Mouse (Mus musculus): ENCODE data around the gene Gm47996. TPM values are rescaled to one million over a fixed set of nuclear protein-coding genes. Genes with fewer than 3 reads are reported as not detected.

Gene Gm47996
- polyA plus RNA-seq, 2 experiments, result 0.06 TPM; not detected in 1

- no peak for ATAC-seq (ENCODE audit: low FRiP score, low read depth)
These were observed 41.5 kb downstream of the Gm47996 start for GRCm38 (mm10) chr1:151251194-151252010.

DNA sequence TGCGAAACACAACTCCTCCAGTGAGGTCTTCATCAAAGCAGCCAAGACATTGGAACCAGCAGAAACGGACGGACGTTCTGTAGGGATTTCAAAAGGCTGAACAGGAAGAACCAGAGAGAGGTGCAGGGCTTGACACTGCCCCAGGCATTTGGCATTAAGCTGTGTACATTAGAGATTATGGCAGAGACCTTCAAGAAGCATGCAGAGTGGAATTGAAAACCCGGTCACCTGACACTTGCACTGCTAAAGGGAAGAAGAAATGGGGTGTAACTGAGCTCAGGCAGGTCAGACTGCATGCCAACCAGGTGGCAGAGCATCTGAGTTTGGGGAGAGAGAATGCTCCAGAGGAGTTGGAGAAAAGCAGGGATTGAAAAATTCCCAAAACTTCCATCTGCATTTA, 45.5 kb downstream of the Gm47996 start:
- no peaks in the 10 kb centered on the region for H3K36me3 ChIP-seq (ENCODE audit: control insufficient read depth, insufficient read depth, low read length)
- H3K27me3 ChIP-seq (ENCODE audit: control insufficient read depth, insufficient read depth, low read length), result no peaks in the 10 kb centered on the region
- H3K4me3 ChIP-seq (replicated peaks; ENCODE audit: low read length), result no peak overlapping the region
- WGBS, result 76% methylated on average over 5 of the region's 5 CpGs
- TF ChIP-seq POLR2A (IDR thresholded peaks at IDR 0.05; ENCODE audit: borderline replicate concordance, extremely low read depth, insufficient read depth, insufficient read length), result no peak
- ATAC-seq (ENCODE audit: low FRiP score, low read depth), result no peak
- H3K9ac ChIP-seq (ENCODE audit: low read depth, low read length, severe bottlenecking), result no peak overlapping the region
- no peak overlapping the region for H3K27ac ChIP-seq (replicated peaks; ENCODE audit: low read depth, low read length)
- H3K4me2 ChIP-seq (replicated peaks; ENCODE audit: low read depth, low read length, severe bottlenecking), result no peak overlapping the region
- no peaks in the 10 kb centered on the region for H3K9me3 ChIP-seq (ENCODE audit: control insufficient read depth, low read length)
- DNase-seq (ENCODE audit: low spot score), result no peak
- H3K4me1 ChIP-seq (ENCODE audit: control insufficient read depth, insufficient read depth, low read length), result peaks cover 16% of the 10 kb centered on the region

More at GRCm38 (mm10) chr1:151251194-151252010, 41.5 kb downstream of the Gm47996 start:
- WGBS, result 70% methylated on average over 14 of the region's 14 CpGs
- Histone ChIP-seq H3K4me3 (replicated peaks; ENCODE audit: low read length) (no peak overlapping the region), H3K9me3 (ENCODE audit: control insufficient read depth, low read length) (no peaks in the 10 kb centered on the region), H3K4me1 (ENCODE audit: control insufficient read depth, insufficient read depth, low read length) (peaks cover 12% of the 10 kb centered on the region; the same call in 1 of the 2 replicates), H3K27ac (replicated peaks; ENCODE audit: low read depth, low read length) (no peak overlapping the region), H3K27me3 (ENCODE audit: control insufficient read depth, insufficient read depth, low read length) (no peaks in the 10 kb centered on the region), H3K4me2 (replicated peaks; ENCODE audit: low read depth, low read length, severe bottlenecking) (peak overlapping the region; percentile 25; the same call in 1 of the 2 replicates), H3K9ac (ENCODE audit: low read depth, low read length, severe bottlenecking) (no peak overlapping the region), H3K36me3 (ENCODE audit: control insufficient read depth, insufficient read depth, low read length) (no peaks in the 10 kb centered on the region)
- TF ChIP-seq POLR2A (IDR thresholded peaks at IDR 0.05; ENCODE audit: borderline replicate concordance, extremely low read depth, insufficient read depth, insufficient read length), result no peak
- no peak for DNase-seq (ENCODE audit: low spot score)

DNA sequence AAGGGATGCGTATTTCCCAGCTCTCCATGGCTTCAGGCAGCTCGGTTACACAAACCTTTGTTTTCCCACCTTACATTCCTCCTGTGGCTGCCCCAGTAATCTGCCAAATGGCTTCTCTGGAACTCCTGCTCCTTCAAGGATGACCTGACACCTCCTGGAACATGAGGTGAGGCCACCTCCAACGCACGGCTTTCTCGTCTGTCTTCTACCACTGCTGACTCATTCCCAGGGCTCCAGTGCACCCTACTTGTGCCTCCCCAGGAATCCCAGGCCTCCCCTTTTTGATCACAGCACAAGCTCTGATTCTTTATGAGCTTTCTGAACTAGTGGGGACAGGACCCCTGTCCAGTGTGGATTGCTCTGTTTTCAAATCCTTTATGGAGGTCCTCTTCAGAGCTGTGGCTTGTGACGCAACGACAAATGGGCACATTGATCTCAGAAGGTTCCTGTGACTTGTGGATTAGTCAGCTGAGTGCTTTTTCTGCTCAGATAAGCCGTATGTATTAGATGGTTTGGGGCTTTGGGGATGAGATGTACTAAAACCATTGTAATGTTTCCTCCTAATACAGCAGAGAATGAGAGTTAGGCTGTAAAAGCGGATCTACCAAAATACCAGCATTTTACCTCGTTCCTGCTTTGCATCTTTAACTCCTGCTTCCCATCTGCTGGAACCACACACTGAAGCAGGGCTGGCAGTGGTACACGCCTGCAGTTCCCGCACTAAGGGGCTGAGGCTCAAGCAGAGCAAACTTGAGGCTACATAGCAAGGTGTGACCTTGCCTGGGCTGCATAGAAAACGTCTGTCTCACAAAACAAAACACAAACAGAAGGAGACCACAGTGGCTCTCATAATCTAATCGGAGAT, 48.4 kb downstream of the Gm47996 start:
- 50% methylated on average over 14 of the region's 14 CpGs for WGBS

DNA sequence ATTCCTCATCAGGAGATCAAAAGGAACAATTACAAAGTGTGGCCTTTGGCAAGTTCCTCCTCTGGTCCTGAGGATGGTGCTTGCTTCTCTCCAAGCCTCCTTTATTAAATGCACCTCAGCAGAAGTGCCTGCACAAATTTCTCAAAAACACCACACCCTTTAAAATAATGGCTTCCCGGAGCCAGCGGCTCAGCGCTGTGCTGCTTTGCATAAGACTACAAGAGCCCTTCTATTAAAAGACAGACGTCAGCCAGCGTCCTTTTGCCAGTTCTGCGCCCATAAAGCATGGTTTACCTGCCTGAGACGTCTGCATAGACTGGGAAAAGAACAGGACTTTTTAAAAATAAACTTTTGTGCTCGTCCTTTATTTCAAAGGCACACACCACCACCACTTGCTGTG, 49.1 kb downstream of the Gm47996 start:
- no peak overlapping the region for H3K4me3 ChIP-seq (replicated peaks; ENCODE audit: low read length)
- no peak for DNase-seq (ENCODE audit: low spot score)
- H3K4me2 ChIP-seq (replicated peaks; ENCODE audit: low read depth, low read length, severe bottlenecking), result no peak overlapping the region
- 32% methylated on average over 8 of the region's 8 CpGs for WGBS
- no peaks in the 10 kb centered on the region for H3K27me3 ChIP-seq (ENCODE audit: control insufficient read depth, insufficient read depth, low read length)
- no peaks in the 10 kb centered on the region for H3K36me3 ChIP-seq (ENCODE audit: control insufficient read depth, insufficient read depth, low read length)
- ATAC-seq (ENCODE audit: low FRiP score, low read depth), result no peak
- H3K4me1 ChIP-seq (ENCODE audit: control insufficient read depth, insufficient read depth, low read length), result peaks cover 4% of the 10 kb centered on the region; the same call in 1 of the 2 replicates
- H3K27ac ChIP-seq (replicated peaks; ENCODE audit: low read depth, low read length), result no peak overlapping the region
- TF ChIP-seq POLR2A (IDR thresholded peaks at IDR 0.05; ENCODE audit: borderline replicate concordance, extremely low read depth, insufficient read depth, insufficient read length), result no peak
- H3K9me3 ChIP-seq (ENCODE audit: control insufficient read depth, low read length), result no peaks in the 10 kb centered on the region
- H3K9ac ChIP-seq (ENCODE audit: low read depth, low read length, severe bottlenecking), result no peak overlapping the region

More for the DNA sequence above, 48.4 kb downstream of the Gm47996 start:
- DNase-seq (ENCODE audit: low spot score), result no peak
- no peak overlapping the region for H3K4me2 ChIP-seq (replicated peaks; ENCODE audit: low read depth, low read length, severe bottlenecking)
- H3K4me3 ChIP-seq (replicated peaks; ENCODE audit: low read length), result no peak overlapping the region
- no peaks in the 10 kb centered on the region for H3K27me3 ChIP-seq (ENCODE audit: control insufficient read depth, insufficient read depth, low read length)
- H3K36me3 ChIP-seq (ENCODE audit: control insufficient read depth, insufficient read depth, low read length), result no peaks in the 10 kb centered on the region
- no peaks in the 10 kb centered on the region for H3K9me3 ChIP-seq (ENCODE audit: control insufficient read depth, low read length)
- H3K27ac ChIP-seq (replicated peaks; ENCODE audit: low read depth, low read length), result no peak overlapping the region
- peaks cover 4% of the 10 kb centered on the region; the same call in 1 of the 2 replicates for H3K4me1 ChIP-seq (ENCODE audit: control insufficient read depth, insufficient read depth, low read length)
- ATAC-seq (ENCODE audit: low FRiP score, low read depth), result no peak
- no peak overlapping the region for H3K9ac ChIP-seq (ENCODE audit: low read depth, low read length, severe bottlenecking)
- no peak for TF ChIP-seq POLR2A (IDR thresholded peaks at IDR 0.05; ENCODE audit: borderline replicate concordance, extremely low read depth, insufficient read depth, insufficient read length)

Other genes starting within 250 kb of the Gm47996 start
- gene Hmcn1, start 216.7 kb upstream of the Gm47996 start, polyA plus RNA-seq (2012; rRNA removed), result 73.5 and 80.4 TPM in 2 replicates
- gene Hmcn1, start 216.7 kb upstream of the Gm47996 start, polyA plus RNA-seq (2014; fragmentation: Nextera tagmentation; extraction: Ambion mirVana), result 35.3 and 43.2 TPM in 2 replicates
- 0.08 and 0.15 TPM in 2 replicates for gene Gm47985, start 27.6 kb upstream of the Gm47996 start, polyA plus RNA-seq (2012; rRNA removed)
- gene Gm47985, start 27.6 kb upstream of the Gm47996 start, polyA plus RNA-seq (2014; fragmentation: Nextera tagmentation; extraction: Ambion mirVana), result not detected in 2 replicates
- 0.06 and 0.08 TPM in 2 replicates for gene Gm8947, start 17.8 kb upstream of the Gm47996 start, polyA plus RNA-seq (2012; rRNA removed)
- gene Gm8947, start 17.8 kb upstream of the Gm47996 start, polyA plus RNA-seq (2014; fragmentation: Nextera tagmentation; extraction: Ambion mirVana), result 0.23 TPM in 1 of 2 replicates, not detected in the other
- 0.06 TPM in 1 of 2 replicates, not detected in the other for gene Gm47995, start 11.7 kb upstream of the Gm47996 start, polyA plus RNA-seq (2012; rRNA removed)
- not detected in 2 replicates for gene Gm47995, start 11.7 kb upstream of the Gm47996 start, polyA plus RNA-seq (2014; fragmentation: Nextera tagmentation; extraction: Ambion mirVana)
- not detected in 2 replicates for gene 3110040M04Rik, start 6.0 kb upstream of the Gm47996 start, polyA plus RNA-seq (2012; rRNA removed)
- gene 3110040M04Rik, start 6.0 kb upstream of the Gm47996 start, polyA plus RNA-seq (2014; fragmentation: Nextera tagmentation; extraction: Ambion mirVana), result not detected in 2 replicates
- gene Ivns1abp, start 134.3 kb downstream of the Gm47996 start, polyA plus RNA-seq (2012; rRNA removed), result 186 and 208 TPM in 2 replicates
- gene Ivns1abp, start 134.3 kb downstream of the Gm47996 start, polyA plus RNA-seq (2014; fragmentation: Nextera tagmentation; extraction: Ambion mirVana), result 235 and 248 TPM in 2 replicates
- 13.9 and 27.8 TPM in 2 replicates for gene Swt1, start 218.3 kb downstream of the Gm47996 start, polyA plus RNA-seq (2012; rRNA removed)
- gene Swt1, start 218.3 kb downstream of the Gm47996 start, polyA plus RNA-seq (2014; fragmentation: Nextera tagmentation; extraction: Ambion mirVana), result 19.2 and 21.1 TPM in 2 replicates
- gene Trmt1l, start 218.4 kb downstream of the Gm47996 start, polyA plus RNA-seq (2012; rRNA removed), result 29.3 and 33.8 TPM in 2 replicates
- gene Trmt1l, start 218.4 kb downstream of the Gm47996 start, polyA plus RNA-seq (2014; fragmentation: Nextera tagmentation; extraction: Ambion mirVana), result 34.2 and 42.5 TPM in 2 replicates

All from limb, embryonic 14.5 days (tissue).